Mouse (Mus musculus) heart, adult 2 months (tissue): ENCODE measurements around the gene Tmem245.

Source experiments
- CTCF ChIP-seq: fragments of 200-600 bp; IDR thresholded peaks from 2 replicates; pipeline ENCODE4 v1.8.1; 2022; ENCODE audit warnings: antibody characterized with exemption, mild to moderate bottlenecking, moderate library complexity
- EP300 ChIP-seq: fragments of 200-500 bp; IDR thresholded peaks from 2 replicates; pipeline ENCODE4 v1.6.1; 2011; ENCODE audit warnings: low read depth, low read length, control low read depth; ENCODE audit not compliant: insufficient read depth
- POLR2A ChIP-seq: fragments of 200-500 bp; IDR thresholded peaks from 2 replicates; pipeline ENCODE4 v1.6.1; 2011; ENCODE audit warnings: mild to moderate bottlenecking, low read depth, low read length, control low read depth; ENCODE audit not compliant: insufficient read depth

DNA sequence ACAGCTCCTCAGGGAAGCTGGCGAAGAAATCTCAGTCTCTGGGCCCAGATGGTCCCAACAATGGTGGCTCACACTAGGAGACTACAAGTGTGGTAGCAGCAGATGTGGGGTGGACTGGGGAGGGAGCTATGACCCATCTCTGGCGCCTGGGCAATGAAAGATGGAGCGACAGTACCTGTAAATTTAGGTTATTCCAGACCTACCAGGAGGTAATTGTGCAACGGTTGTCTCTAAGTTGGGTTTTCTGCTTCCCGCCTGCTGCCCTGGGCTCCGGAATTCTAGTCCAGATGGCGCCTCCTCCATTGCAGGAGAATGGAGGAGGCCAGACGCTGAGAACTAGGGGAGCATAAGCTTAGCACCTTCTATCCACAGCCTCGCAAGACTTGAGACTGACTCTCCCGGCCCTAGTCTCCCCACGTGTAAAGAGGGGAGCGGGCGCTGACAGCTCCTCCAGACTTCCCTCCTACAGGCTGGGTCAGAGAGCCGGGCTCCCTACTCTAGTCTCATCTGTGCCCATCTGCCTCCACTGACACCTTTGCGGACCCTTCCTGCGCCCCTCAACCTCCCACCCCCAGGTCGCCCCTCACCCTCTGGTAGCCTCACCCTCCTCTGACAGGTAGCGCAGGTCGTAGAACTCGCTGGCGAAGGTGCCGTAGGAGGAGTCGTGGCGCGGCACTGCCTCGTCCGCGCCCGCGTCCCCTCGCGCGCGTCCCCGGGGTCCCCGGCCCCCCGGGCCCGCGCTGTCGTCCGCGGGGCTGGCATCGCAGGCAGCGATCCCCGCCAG lies 42.4 kb upstream of the Tmem245 start:
- no peak for TF ChIP-seq CTCF
- TF ChIP-seq POLR2A, result no peak
- TF ChIP-seq EP300, result no peak
